Mouse (Mus musculus) midbrain, embryonic 11.5 days (tissue): ENCODE results near the gene Gna13. TPM values are rescaled to one million over a fixed set of nuclear protein-coding genes. Genes with fewer than 3 reads are reported as not detected.
"Not testable (repeated sequence)": the region's sequence is repeated elsewhere in the genome, so short reads cannot be mapped to it uniquely, and the experiment has no call there.

Experiments used
- ATAC-seq: fragments of 200-750 bp; cut with Nextera tagmentation; 2 replicates; pipeline ENCODE4 v1.8.0; 2017; ENCODE audit warnings: moderate TSS enrichment, moderate library complexity; ENCODE audit not compliant: low FRiP score
- DNase-seq: peaks from one replicate; pipeline ENCODE4 v3.0.0; 2015; ENCODE audit warnings: low spot score; ENCODE audit errors: missing footprints
- H3K27ac ChIP-seq: fragments of 300-500 bp; sonication (generic); 2 replicates; pipeline ENCODE4 v1.5.1; 2014; ENCODE audit warnings: low read depth, low read length
- H3K27me3 ChIP-seq: fragments of 300-500 bp; sonication (generic); 2 replicates; pipeline ENCODE4 v1.6.1; 2014; ENCODE audit warnings: mild to moderate bottlenecking, low read length, moderate library complexity, mixed read lengths; ENCODE audit not compliant: control insufficient read depth, insufficient read depth
- H3K36me3 ChIP-seq: fragments of 300-500 bp; sonication (generic); 2 replicates; pipeline ENCODE4 v1.6.1; 2014; ENCODE audit warnings: mild to moderate bottlenecking, low read length, moderate library complexity, mixed read lengths; ENCODE audit not compliant: control insufficient read depth, insufficient read depth
- H3K4me1 ChIP-seq: fragments of 300-500 bp; sonication (generic); 2 replicates; pipeline ENCODE4 v1.6.1; 2014; ENCODE audit warnings: low read length; ENCODE audit not compliant: control insufficient read depth, insufficient read depth
- H3K4me2 ChIP-seq: fragments of 300-500 bp; sonication (generic); 2 replicates; pipeline ENCODE4 v1.6.1; 2014; ENCODE audit warnings: mild to moderate bottlenecking, moderate library complexity
- H3K4me3 ChIP-seq: fragments of 300-500 bp; sonication (generic); 2 replicates; pipeline ENCODE4 v1.5.1; 2014; ENCODE audit warnings: low read depth, low read length
- H3K9ac ChIP-seq: fragments of 300-500 bp; sonication (generic); 2 replicates; pipeline ENCODE4 v1.6.1; 2014; ENCODE audit warnings: low read length
- H3K9me3 ChIP-seq: fragments of 300-500 bp; sonication (generic); 2 replicates; pipeline ENCODE4 v1.6.1; 2016; ENCODE audit warnings: low read length; ENCODE audit not compliant: control insufficient read depth
- WGBS: fragments of 180-500 bp; shearing (Covaris S2); extraction: QIAGEN DNeasy Blood & Tissue Kit; methylation state at CpG from one replicate; pipeline ENCODE4 v1.1.7; 2014; 5-methylcytosine and 5-hydroxymethylcytosine counted together
- polyA plus RNA-seq: library from polyadenylated mRNA; unstranded; fragments of >200 nt; fragmentation: Nextera tagmentation; extraction: Ambion mirVana; gene quantifications from 2 replicates; pipeline ENCODE4 v1.2.1, GENCODE M21; 2014

The Gna13 gene
- polyA plus RNA-seq, 1 experiment from 2014 or later: 19.4 TPM

DNA sequence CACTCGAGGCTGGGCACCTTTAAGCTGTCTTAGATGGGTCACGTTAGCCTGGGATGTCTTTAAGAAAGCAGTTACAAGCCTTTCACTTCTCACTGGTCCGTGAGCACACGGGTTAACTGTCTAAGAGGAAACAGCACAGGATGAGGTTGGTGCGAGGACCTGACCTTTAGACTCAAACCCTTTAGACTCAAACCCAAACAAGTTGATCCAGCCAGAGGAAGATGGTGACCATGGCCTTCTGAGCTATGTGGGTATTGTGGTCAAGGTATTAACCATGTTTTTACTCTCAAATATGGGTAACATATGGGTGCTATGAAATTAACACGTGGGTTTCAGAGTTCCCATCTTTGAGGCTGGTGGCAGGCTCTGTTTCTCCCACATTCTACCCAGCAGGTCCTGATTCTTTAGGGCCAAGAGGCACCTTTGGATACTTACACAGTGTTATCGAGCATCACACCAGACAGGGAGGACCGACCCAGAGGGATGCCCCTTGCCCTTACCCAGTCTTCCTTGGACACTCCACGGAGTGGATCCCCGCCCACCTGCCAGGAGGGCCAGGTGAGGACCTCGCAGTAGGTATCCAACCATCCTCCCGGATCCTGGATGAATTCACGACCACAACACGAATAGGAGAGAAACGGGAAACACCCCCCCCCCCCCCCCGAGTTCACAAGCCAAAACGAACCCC, 31.8 kb upstream of the Gna13 start:
- Histone ChIP-seq H3K9me3 (no peaks in the 10 kb centered on the region), H3K4me3 (peak overlapping the region; percentile 10; the same call in 1 of the 2 replicates), H3K27ac (no peak overlapping the region), H3K4me1 (peaks cover 3% of the 10 kb centered on the region; the same call in 1 of the 2 replicates), H3K36me3 (no peaks in the 10 kb centered on the region), H3K4me2 (peak overlapping the region; percentile 39), H3K27me3 (no peaks in the 10 kb centered on the region), H3K9ac (no peak overlapping the region)
- 39% methylated on average over 16 of the region's 17 CpGs for WGBS
- ATAC-seq (peak; percentile 73), DNase-seq (no peak)

DNA sequence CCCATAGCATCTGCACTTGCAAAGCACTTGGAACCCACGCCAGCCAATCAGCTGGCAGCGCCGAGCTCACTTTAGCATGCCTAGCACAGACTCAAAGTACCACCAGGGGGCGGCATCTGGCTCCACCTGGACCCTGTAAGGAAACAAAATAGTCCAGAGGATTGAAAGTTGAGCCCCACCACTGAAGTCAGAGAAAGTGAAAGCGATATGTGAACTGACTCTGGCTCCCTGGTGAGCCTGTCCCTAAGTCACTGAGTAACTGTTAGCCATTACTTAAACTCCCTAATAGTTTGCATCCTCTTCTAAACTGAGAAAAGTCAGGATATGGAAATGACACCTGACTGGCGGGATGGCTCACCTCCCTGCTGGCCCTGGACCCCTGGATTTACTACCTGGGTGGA, 31.2 kb upstream of the Gna13 start:
- H3K27ac ChIP-seq: no peak overlapping the region
- peak overlapping the region; percentile 10; the same call in 1 of the 2 replicates for H3K4me3 ChIP-seq
- peak; percentile 98 for DNase-seq
- H3K36me3 ChIP-seq: no peaks in the 10 kb centered on the region
- H3K4me2 ChIP-seq: peak overlapping the region; percentile 39
- no peaks in the 10 kb centered on the region for H3K27me3 ChIP-seq
- WGBS: 7% methylated on average over 6 of the region's 6 CpGs
- peak; percentile 94 for ATAC-seq
- peaks cover 3% of the 10 kb centered on the region; the same call in 1 of the 2 replicates for H3K4me1 ChIP-seq
- no peaks in the 10 kb centered on the region for H3K9me3 ChIP-seq
- no peak overlapping the region for H3K9ac ChIP-seq

DNA sequence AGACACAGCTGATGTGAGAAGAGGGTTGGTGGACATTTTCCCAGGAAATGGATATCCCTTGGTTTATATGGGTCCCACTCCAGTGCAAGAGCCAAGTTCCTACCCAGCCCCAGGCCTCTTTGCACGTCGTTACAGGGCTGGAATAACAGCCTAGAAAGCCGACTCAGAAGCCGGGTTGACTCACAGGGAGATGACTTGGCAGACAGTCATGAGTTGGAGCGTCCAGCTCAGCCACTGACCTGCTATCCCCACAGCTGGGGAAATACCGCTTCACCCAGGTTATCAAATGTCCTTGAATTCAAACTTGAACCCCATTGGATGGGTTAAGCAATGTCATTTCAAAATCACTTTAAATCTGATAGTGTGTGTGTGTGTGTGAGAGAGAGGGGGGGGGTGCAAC, 29.9 kb upstream of the Gna13 start:
- 72% methylated on average over 6 of the region's 6 CpGs for WGBS
- Histone ChIP-seq H3K4me1 (peaks cover 3% of the 10 kb centered on the region; the same call in 1 of the 2 replicates), H3K9me3 (no peaks in the 10 kb centered on the region), H3K36me3 (no peaks in the 10 kb centered on the region), H3K4me2 (no peak overlapping the region), H3K4me3 (no peak overlapping the region), H3K27me3 (no peaks in the 10 kb centered on the region), H3K9ac (no peak overlapping the region), H3K27ac (no peak overlapping the region)
- ATAC-seq: no peak
- no peak for DNase-seq

GRCm38 (mm10) chr11:109334773-109335172, 27.9 kb upstream of the Gna13 start:
- ATAC-seq: no peak
- H3K27me3 ChIP-seq: no peaks in the 10 kb centered on the region
- DNase-seq: no peak
- peaks cover 3% of the 10 kb centered on the region; the same call in 1 of the 2 replicates for H3K4me1 ChIP-seq
- no peak overlapping the region for H3K27ac ChIP-seq
- no peaks in the 10 kb centered on the region for H3K9me3 ChIP-seq
- no peaks in the 10 kb centered on the region for H3K36me3 ChIP-seq
- H3K4me2 ChIP-seq: no peak overlapping the region
- H3K9ac ChIP-seq: no peak overlapping the region
- H3K4me3 ChIP-seq: no peak overlapping the region
- 92% methylated on average over 4 of the region's 4 CpGs for WGBS

DNA sequence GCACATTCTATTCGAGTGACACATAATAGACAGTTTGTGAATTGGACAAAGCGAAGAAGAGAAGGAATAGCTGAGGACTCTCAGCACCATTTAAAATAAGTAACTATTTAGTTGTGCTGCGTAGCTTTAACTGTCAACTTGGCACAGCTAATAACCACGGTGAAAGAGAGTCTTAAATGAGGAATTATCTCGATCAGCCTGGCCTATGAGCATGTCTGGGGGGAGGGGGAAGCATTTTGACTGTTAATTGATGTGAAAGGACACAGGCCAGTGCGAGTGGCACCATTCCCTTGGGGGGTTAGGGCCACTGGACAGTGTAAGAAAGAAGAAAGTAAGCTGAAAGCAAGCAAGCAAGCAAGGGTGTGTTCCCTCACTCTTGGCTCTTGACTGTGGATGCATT, 26.7 kb upstream of the Gna13 start:
- Histone ChIP-seq H3K4me1 (peaks cover 3% of the 10 kb centered on the region; the same call in 1 of the 2 replicates), H3K9ac (no peak overlapping the region), H3K27ac (no peak overlapping the region), H3K4me3 (no peak overlapping the region), H3K36me3 (no peaks in the 10 kb centered on the region), H3K4me2 (no peak overlapping the region), H3K27me3 (no peaks in the 10 kb centered on the region), H3K9me3 (no peaks in the 10 kb centered on the region)
- 65% methylated on average over 6 of the region's 6 CpGs for WGBS
- ATAC-seq (no peak), DNase-seq (no peak)

DNA sequence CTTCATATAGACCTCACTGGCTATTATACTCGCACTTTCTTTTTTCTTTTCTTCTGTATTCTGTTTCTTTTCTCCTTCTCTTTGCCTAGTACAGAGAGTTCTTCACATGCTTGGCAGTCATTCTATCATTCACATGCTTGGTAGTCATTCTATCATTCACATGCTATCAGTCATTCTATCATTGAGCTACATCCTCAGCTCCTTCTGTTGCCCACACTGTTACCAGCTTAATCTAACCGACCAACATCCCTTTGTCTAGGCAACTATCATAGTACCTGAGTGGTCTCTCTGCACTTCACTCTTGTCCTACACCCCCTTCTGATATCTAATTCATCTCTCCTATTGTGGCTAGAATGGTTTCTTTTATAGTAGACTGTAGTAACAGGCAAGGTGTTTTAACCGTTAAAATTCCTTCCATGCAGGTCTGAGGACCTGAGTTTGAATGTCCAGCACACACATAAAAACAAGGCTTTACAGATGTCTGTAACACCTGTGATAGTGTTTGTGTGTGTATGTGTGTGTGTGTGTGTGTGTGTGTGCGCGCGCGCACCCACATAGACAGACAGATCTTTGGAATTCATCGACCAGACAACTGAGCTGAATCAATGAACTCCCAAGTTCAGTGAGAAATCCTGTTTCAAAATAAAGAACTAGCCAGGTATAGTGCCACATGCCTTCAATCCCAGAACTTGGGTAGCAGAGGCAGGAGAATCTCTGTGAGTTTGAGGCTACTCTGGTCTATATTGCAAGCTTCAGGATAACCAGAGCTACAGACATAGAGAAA, 23.3 kb upstream of the Gna13 start:
- Histone ChIP-seq H3K27ac (no peak overlapping the region), H3K27me3 (no peaks in the 10 kb centered on the region), H3K9me3 (no peaks in the 10 kb centered on the region), H3K4me3 (no peak overlapping the region), H3K36me3 (no peaks in the 10 kb centered on the region), H3K9ac (no peak overlapping the region), H3K4me2 (no peak overlapping the region), H3K4me1 (no peaks in the 10 kb centered on the region)
- 92% methylated on average over 8 of the region's 8 CpGs for WGBS
- no peak for ATAC-seq
- DNase-seq: no peak

DNA sequence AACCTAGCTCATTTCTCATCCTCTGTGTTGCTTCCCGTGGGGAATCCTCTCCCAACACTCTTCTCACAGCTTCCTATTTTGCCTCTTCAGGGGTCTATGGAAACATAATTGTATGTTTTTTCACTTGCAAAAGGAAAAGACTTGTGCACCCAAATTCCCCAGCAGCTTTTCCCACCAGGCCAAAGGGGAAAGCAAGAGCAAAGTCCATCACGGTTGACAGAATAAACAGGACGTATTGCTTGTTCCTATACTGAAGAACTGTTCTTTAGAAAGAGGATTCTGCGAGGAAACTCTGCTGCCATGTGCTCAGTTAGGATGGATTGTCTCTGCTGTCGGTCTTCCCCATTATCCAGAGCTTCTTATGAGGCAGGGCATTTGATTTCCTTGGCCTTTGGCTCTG, 22.1 kb upstream of the Gna13 start:
- no peaks in the 10 kb centered on the region for H3K9me3 ChIP-seq
- no peaks in the 10 kb centered on the region for H3K36me3 ChIP-seq
- no peak overlapping the region for H3K4me3 ChIP-seq
- DNase-seq (no peak), ATAC-seq (no peak)
- H3K9ac ChIP-seq: no peak overlapping the region
- H3K27me3 ChIP-seq: no peaks in the 10 kb centered on the region
- 83% methylated on average over 5 of the region's 5 CpGs for WGBS
- no peak overlapping the region for H3K4me2 ChIP-seq
- no peak overlapping the region for H3K27ac ChIP-seq
- no peaks in the 10 kb centered on the region for H3K4me1 ChIP-seq

- 93% methylated on average over 3 of the region's 4 CpGs for WGBS
Observed at GRCm38 (mm10) chr11:109342666-109343065, 20.0 kb upstream of the Gna13 start.

DNA sequence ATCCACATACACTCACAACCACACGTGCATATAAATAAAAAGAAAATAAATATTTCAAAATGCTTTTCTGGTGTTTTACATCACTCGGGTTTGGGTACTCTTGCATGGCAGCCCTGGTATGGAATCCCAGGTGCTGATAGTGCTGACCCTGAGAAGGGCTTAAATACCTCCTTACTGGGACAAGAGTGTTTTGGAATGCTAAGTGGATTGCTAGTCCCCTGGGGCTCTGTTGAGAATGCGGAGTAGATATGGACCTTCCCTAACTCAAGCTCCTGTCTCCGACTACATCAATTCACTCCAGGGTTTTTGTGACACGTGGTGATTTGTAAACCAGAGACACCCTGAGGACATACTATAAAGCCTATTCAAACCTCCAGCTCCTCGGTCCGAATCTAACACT, 19.1 kb upstream of the Gna13 start:
- no peaks in the 10 kb centered on the region for H3K27me3 ChIP-seq
- no peak overlapping the region for H3K9ac ChIP-seq
- 29% methylated on average over 7 of the region's 7 CpGs for WGBS
- H3K4me2 ChIP-seq: no peak overlapping the region
- H3K4me1 ChIP-seq: no peaks in the 10 kb centered on the region
- no peaks in the 10 kb centered on the region for H3K36me3 ChIP-seq
- no peak overlapping the region for H3K27ac ChIP-seq
- DNase-seq (no peak), ATAC-seq (no peak)
- H3K9me3 ChIP-seq: no peaks in the 10 kb centered on the region
- no peak overlapping the region for H3K4me3 ChIP-seq

More at GRCm38 (mm10) chr11:109342666-109343065, 20.0 kb upstream of the Gna13 start:
- not testable (repeated sequence) for H3K27ac ChIP-seq, H3K4me3 ChIP-seq, ATAC-seq, H3K9me3 ChIP-seq, DNase-seq, H3K4me2 ChIP-seq, H3K9ac ChIP-seq, H3K36me3 ChIP-seq, H3K4me1 ChIP-seq, H3K27me3 ChIP-seq
